Mouse (Mus musculus): Measurements from ENCODE around the gene Notch1. TPM values are rescaled to one million over a fixed set of nuclear protein-coding genes. Genes with fewer than 3 reads are reported as not detected.

Notch1 gene
- total RNA-seq, 2 experiments from 2014 or later = 22.3 to 37.6 TPM

DNA sequence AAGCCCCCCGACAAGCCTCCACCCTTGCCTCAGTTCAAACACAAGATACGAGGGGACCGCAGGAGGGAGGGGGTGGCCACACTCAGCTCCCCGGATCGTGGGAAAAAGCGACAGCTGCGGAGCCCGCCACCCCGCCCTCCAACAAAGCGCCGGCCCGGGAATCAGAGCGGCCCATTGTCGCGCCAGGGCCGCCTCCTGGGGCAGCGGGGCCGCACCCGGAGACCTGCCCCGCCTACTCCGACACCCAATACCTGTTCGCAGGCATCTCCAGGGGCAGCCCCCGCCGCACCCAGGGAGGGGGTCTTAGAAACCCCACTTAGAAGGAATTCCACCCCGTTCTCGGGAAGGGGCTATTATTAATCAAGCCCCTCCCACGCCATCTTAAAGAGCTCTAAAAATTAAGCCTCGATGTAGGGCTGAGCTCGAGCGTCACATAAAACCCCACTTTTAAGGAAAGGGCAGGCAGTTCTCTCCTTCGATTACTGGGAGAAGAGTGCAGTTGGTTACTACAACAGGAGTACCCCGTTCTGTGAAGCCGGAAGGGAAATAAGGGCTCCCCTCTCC is 14.1 kb downstream of the Notch1 start:
- ATAC-seq (ENCODE audit: poor library complexity, severe bottlenecking) = 0 out of 2 replicates have a peak, but pooled peaks have one; percentile 28

DNA sequence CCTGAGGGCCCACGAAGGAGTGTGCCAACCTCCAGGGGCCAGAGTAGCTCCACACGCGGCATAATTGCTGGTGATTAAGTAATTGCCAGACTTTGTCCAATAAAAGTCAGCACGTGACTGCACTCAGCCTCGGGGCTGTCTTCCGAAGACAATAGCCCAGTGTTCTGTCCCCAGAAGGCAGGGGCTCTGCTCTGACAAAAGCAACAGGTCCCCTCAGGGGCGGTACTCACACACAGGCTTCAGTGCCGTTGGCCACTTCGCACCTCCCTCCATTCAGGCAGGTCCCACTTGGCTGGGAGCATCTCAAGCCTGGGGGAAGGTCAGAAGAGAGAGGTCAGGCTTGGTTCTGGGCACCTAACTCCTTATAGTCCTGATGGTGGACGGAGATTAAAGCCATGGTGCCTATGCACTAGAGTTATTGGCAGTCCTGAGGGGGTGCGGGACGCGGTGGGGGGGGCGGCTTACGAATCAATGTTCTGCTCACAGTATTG is 14.8 kb downstream of the Notch1 start:
- no peak for ATAC-seq (ENCODE audit: poor library complexity, severe bottlenecking)

DNA sequence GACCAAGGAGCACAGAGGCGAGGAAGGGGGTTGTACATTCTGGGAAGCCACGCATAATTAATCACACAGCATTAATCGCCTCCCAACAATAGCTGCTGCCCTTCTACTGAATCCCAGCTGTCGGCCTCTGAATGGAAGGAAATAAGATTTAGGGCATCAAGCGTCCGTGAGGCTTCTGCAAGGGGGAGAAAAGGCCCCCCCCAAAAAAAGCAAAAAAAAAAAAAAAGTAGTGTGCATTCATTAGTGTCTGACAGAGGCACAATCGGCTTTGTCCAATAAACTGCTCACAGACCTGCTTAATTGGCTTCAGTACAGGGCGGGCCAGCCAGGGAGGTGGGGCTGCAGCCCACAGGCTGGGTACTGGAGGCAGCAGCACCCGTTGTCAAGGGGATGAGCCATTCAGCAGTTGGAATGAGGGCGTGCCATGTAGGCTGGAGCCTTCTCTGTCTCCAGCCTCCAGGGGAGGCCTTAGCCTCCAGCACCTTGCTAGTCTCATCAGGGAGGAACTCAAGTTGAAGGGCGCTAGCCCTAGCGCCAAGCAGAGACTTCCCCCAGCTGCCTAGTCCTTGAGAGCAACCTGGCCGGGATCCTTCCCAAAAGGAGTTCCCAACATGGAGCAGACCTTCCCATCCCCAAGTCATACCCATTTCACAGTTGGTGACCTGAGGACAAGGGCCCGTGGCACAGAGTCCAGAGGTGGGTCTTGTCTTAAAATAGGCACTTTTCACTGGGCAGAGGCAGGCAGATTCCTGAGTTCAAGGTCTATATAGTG is 15.7 kb downstream of the Notch1 start:
- ATAC-seq (ENCODE audit: poor library complexity, severe bottlenecking) = no peak

DNA sequence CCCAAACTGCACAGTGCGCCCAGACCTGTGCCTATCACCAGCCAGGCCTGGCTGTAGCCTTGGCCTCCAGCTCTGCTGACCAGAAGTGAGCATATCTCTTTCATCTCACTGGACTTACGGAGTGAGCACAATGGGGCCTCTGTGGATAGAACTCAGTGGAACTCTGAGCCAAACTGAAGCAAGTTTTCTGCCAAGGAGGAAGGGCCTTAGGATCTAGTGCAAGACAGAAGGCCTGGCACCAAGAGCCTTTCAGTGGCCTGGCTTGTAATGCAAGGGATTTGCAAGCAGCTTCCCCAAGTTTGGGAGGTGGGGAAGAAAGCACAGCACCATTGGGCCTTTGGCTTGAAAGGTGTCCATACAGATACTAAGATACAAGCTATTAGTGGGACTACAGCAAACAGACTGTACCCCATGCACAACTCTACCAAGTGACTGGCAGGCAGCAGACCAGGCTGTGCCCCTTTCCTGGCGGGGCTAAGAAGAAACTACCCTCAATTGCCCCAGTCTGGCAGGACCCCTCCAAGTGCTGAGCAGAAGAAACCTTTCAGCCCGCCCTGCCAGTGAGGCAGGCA is 16.4 kb downstream of the Notch1 start:
- no peak for ATAC-seq (ENCODE audit: poor library complexity, severe bottlenecking)

DNA sequence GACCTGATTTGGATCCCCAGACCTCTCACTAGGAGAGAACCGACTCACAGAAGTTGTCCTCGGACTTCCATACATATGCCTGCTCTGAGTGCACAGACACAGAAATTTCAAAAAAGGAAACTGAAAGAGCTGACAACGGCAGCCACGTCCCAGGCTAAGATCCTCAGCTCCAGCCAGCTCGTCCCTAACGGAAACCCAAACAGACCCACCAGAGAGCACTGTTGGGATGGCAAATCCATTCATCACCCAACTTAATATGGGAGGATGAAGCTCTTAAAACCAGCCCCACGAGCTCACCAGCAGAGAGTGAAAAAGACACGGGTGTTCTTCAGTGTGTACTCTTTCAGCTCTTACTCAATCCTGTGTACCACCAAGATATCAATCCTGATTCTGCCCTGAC is 17.8 kb downstream of the Notch1 start:
- no peak for ATAC-seq (ENCODE audit: poor library complexity, severe bottlenecking)

DNA sequence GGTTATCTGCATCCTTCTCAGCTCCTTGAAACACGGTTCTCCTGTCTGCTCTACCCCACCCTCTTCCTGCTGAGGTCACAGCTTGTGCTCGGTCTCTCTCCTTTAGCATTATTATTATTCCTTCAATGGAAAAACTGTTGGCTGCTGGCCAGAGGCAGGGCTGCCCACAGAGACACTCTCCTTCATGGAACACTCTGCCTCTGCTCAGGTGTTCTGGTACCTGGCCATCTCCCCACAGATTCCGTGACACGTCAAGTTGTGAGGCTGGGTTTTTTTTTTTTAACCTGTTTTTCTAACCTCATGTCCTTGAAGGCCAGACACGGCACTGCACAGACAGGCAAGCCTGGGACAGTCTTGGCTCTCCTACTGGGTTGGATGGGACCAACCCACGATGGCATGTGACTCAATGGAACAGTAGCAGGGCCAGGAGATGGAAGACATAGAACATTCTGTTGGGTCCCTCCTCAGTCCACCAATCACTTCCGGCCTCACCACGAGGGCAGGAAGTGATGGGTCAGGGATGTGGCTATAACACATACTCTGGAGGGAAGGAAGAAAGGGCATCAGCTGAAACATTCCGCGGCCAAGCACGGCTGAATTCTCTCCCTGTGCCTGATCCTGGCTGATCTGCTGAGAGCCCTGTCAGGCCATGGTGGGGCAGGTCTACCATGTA is 18.5 kb downstream of the Notch1 start:
- ATAC-seq (ENCODE audit: poor library complexity, severe bottlenecking) = peak; percentile 31

DNA sequence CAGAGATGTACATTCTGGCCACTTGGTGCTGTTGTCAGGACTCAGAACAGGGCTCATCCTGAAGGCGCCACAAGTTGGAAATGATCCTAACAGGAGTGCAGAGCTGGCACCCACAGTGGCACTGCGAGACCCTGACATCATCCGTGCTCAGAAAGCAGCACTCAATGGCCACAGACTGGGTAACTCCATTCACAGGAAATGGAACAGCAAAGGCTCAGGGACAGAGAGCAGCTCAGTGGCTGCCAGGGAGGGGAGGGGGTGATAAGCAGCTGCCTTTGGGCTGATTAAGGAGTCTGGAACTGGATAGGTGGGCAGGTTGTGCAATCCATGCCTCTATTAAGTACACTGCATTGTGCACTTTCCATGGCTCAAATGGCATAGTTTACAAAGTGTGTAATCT is 20.0 kb downstream of the Notch1 start:
- ATAC-seq (ENCODE audit: poor library complexity, severe bottlenecking) = no peak

DNA sequence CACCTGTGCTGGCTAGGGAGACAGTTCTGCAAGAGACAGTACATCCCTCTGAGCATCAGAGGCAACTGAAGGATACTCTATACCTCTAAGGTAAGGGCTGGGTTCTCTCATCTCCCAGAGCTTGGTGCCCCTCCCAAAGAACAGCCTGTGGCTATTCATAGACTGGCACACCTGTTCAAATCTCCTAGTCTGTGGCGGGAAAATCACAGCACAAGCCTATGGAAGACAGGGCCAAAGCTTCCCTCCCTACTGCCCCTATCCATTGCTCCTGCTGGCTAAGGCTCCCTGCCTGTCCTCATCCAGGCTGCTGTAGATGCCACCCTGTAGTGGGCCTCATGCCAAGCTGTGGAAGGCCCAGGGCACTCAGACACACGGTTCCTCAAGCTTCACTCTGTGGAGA is 20.8 kb downstream of the Notch1 start:
- ATAC-seq (ENCODE audit: poor library complexity, severe bottlenecking) = no peak

DNA sequence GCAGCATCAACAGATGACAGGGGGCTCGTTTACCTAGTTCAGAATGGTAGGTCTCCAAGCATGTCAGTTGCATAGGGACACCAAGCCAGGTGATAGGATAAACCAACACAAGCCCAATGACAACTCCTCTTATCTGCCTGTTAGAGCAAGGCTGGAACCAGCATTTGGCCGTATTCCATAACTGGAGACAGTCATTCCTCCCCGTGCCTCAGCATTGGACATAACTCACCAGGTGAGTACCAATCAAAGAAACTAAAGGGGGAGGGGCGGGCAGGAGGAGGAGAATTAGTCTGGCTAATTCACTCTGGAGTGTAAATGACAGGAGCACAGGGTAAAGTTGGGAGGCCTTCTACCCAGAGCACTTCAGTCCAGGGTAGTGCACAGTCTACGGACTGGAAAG is 21.5 kb downstream of the Notch1 start:
- ATAC-seq (ENCODE audit: poor library complexity, severe bottlenecking) = no peak

DNA sequence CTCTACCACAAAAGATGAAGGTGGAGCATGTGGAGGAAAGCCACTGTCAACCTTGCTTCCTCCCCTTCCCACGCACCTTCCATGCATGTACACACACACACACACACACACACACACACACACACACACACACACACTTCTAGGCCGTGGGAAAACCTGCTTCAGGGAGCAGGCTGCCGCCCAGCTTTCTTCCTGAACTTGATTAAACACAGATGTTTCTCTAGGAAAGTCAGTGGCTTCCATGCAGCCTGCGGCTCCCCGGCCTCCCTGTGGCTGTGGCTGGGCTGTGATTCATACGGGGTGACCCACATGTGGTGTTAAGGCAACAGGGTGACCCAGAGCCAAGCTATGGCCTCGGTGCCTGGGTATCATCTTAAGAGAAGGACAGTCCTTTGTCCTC is 22.1 kb downstream of the Notch1 start:
- ATAC-seq (ENCODE audit: poor library complexity, severe bottlenecking) = no peak

DNA sequence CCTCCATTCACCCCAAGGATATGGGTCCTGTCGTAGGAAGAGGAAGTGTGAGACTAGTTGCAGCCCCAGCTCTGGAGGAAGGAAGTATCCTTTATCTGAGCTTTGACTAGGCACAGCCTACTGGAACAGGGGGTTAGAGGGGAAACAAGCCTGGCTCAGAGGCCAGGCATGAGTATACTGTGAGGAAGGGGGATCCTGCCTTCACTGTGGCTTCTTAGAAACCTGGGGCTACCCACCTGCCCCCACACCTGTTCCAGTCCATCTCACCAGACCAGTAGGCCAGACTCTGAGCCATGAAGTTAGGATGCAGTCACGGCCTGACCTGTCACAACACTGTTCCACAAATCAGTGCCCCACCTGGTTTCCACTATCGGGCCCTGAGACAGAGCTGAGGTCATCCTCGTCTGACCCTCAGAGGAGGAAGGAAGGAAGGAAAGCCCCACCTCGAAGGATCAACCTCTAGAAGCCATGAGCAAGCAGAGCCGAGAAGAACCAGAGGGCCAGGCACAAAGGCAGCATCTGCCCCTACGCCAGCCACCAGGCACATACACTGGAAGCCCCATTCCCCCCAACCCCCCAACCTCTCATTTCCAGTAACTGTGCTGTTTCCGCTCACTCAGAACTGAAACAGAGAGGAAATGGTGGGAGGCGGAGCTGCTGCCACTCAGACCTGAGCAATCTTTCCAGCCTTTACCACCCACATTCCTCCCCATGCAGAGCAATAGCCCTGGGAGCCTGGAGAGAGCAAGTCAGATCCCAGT is 23.3 kb downstream of the Notch1 start:
- peak; percentile 88 for ATAC-seq (ENCODE audit: poor library complexity, severe bottlenecking)

DNA sequence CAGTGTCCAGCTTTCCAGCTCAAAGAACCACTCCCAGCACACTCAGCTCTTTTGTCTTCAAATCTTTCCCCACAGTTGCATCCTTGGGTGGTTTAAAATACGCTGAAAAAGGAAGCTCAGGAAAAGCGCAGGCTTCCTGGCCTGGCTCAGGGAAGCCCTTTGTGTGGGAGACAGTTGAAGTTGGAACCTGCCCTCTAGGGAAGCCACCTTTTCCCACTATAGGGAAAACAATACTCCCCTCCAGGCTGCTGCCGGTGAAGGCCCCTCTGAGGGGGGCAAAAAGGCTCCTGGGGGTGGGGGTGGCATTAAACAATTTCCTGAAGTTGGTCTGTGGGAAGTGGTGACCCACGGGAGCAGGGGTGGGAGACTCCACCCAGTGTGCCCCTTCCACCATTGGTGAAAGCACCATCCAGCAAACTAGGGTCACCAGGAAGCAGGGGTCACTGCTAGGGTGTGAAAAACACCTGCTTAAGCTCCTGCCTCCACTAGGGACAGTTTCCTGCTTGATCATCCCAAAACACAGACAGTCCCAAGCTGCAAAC is 25.6 kb downstream of the Notch1 start:
- no peak for ATAC-seq (ENCODE audit: poor library complexity, severe bottlenecking)

DNA sequence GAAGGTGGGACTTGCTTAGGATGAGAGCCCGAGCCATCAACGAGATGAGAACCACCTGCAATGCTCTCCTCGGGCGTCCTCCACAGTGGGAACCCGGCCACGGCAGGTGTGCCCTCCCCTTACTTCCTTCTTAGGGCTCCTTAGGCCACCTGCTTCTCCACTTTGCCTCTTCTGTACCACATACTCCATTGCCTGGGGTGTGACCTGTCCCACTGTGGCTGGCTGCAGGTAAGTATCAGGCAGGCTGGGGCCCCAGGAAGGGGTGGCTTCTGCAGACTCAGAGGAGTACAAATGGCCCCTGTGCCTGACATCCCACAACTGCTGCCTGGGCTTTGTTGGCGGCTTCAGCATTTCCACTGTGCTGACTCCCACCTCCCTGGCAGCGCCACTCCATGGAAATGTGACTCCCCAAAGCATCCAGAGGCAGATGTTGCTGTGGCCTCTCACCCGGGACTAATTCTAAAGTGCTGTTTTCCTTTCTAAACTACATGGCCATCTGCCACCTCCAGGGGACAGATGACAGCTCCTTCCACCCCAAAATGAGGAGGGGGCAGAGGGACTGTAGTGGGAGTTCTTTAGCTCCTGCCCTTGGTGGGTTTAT is 27.8 kb downstream of the Notch1 start:
- ATAC-seq (ENCODE audit: poor library complexity, severe bottlenecking) = no peak

DNA sequence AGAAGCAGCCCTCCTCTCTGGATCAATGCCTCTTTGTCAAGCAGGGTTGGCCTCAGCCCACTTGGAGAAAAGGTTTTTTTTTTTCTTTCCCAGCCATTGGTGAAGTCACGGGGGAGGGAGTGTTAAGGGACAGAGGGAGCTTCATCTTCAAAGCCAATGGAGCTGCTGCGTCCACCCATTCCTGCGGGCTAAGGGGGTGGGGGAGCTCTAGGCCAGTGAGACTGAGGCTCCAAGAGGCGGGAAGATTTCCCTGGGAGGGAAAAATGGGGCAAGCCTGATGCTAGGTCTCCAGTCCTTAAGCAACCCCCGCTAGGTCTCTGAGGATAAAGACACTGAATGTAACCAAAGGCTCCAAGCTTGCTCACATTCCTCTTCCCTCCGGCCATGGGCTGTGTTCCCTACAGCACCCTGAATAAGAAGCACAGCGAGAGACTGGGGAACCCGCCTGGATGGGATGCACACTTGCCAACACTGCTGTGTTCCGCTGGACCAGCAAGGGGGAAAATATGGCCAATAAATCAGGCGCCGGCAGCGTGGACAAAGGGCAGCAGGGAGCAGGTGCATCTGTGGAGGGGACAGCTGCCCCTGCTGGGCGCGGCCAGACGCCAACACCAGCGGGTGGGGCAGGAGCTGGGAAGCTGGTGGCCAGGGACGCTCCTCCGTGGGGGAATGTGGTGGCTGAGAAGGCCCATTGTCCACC is 29.0 kb downstream of the Notch1 start:
- ATAC-seq (ENCODE audit: poor library complexity, severe bottlenecking) = no peak

DNA sequence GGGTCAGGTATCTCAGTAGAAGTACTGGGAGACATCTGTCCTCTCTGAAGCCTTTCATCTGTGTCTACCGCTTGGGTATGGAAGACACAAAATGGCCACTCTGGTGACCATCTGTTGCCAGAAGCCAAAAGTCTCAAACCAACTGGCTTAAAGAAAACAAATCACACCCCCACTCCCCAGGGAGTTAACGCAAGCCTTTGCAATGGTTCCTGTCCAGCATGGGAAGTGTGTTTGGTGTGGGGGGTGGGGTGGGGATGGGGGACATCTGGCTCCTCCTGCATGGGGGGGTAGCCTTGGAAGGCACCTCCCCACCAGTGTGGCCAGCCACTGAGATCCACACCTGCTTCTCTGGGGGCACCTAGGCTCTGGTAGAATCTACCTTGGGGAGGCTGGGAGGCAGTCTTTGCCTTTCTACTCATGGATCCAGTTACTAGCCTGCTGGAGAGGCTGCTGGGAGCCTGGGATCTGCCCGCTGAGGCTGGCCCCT is 29.6 kb downstream of the Notch1 start:
- no peak for ATAC-seq (ENCODE audit: poor library complexity, severe bottlenecking)

DNA sequence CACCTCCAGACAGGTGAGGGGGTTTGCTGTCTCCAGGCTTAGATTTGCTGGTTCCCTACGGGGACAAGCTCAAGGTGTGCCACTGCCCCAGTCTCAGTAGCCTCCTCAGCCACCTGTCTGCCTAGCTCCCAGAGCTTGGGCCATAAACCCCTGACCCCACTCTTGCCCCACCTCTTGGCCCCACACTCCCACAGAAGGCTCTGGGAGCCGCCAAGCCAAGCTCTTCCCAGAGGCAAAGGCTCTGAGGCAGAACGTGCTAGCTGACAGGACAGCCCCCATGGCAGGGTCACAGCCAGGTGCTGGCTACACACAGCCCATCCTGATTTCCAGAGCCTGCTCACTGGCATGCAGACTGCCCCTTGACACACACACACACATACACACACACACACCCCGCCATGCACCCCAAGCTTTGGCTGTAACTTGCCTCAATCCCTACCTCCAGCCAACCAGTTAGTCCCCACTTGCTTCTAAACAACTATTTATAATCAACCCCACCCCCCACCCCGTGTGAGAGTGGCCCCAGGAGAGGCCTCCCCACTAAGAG is 30.1 kb downstream of the Notch1 start:
- no peak for ATAC-seq (ENCODE audit: poor library complexity, severe bottlenecking)

DNA sequence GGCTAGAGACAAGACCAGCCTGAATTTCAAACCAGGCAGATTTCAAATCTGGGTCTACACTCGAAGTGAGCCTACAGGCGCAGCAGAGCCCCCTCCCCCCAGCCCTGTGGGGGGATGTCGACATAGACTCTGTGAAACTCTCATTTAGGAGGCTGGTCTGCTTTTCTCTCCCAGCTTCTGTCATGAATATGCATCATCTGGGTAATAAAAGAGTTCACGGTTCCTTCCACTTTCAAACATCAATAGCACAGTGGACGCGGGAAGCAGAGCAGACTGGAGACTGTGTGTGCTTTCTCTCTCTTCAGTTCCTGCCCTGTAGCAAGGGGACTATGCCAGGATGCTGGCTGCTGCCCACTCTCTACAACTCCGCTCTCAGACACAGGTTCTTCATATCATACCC is 30.8 kb downstream of the Notch1 start:
- ATAC-seq (ENCODE audit: poor library complexity, severe bottlenecking) = no peak

DNA sequence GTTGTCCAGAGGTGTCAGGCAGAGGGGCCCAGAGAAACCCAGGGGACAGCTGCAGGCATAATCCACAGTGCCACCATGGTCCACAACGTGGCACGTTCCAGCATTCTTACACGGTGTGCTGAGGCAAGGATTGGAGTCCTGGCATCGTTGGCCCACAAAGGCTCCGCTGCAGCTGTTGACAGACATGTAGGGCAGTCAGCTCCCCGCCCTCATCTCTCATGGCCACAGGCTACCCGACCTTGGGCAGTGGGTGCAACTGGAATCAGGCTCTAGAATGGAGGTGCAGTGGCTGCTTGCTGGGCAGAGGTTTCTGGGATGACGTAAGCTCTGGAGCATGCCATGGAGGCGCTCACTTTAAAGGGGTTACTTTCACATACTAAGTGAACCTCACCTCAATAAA is 31.2 kb downstream of the Notch1 start:
- ATAC-seq (ENCODE audit: poor library complexity, severe bottlenecking) = no peak

DNA sequence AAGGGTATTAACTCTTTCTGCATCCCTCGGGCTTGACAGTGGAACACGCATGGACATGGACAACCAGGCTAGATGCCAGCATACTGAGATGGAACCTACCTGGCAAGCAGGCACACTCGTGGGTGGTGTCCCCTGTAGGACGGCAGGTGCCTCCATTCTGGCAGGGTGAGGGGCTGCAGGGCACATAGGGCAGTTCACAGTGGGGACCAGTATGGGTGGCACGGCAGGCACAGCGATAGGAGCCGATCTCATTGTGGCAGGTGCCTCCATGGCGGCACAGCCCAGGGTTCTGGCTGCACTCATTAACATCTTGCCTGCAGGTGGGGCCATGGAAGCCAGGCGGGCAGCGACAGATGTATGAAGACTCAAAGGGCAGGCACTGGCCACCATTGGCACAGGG is 32.3 kb downstream of the Notch1 start:
- no peak for ATAC-seq (ENCODE audit: poor library complexity, severe bottlenecking)

All from megakaryocyte, adult 5-6 weeks (primary cell).